In genomic region chr8:11778646-11779433, GRCm38 (mm10) we compare ENCODE assay signal across 9 mouse cellular contexts. TPM values are rescaled to one million over a fixed set of nuclear protein-coding genes. Genes with fewer than 3 reads are reported as not detected.
DNase-seq lines count a peak whose midpoint lies in the region; ATAC-seq and TF ChIP-seq lines count a peak whose summit lies in the region.
"Had no signal": no experiment of that assay in that cellular context is flagged by ENCODE, and none has a peak within 500 bp of the region (broad histone marks: within the 10 kb centered on the region; RNA-seq: fewer than 3 reads in every experiment).

No protein-coding gene starts in this region.

- H3K4me2 ChIP-seq in intestine, embryonic 14.5 days (ENCODE audit: low read length), result no peak overlapping the region
- H3K4me2 ChIP-seq in intestine, postnatal 0 days (replicated peaks; ENCODE audit: low read depth), result no peak overlapping the region
- H3K4me2 ChIP-seq in neural tube, embryonic 15.5 days, result no peak overlapping the region

- no peaks in the 10 kb centered on the region for H3K27me3 ChIP-seq in intestine, embryonic 14.5 days (replicated peaks; ENCODE audit: control insufficient read depth, insufficient read depth, low read length)
- H3K27me3 ChIP-seq in intestine, postnatal 0 days (replicated peaks; ENCODE audit: control insufficient read depth, insufficient read depth, low read length), result no peaks in the 10 kb centered on the region
- H3K27me3 ChIP-seq in neural tube, embryonic 15.5 days (replicated peaks), result no peaks in the 10 kb centered on the region
- H3K27me3 ChIP-seq: Patski had no signal

- DNase-seq in intestine, embryonic 14.5 days (ENCODE audit: low spot score), result no peak
- DNase-seq in heart, adult 9 months (ENCODE audit: low spot score in 2 of 2), result peak; percentile 52 to 66
- DNase-seq in kidney, postnatal 14 days, result peak; percentile 76
- no peak for DNase-seq in ovary, postnatal 10 days (ENCODE audit: low spot score)
- DNase-seq in retina, embryonic 14.5 days (ENCODE audit: low spot score), result no peak
- no peak for DNase-seq in c-Kit-positive CD71-positive TER-119-positive erythroid progenitor cells, embryonic 14.5 days (ENCODE audit: low spot score)

- no peak overlapping the region for H3K9ac ChIP-seq in intestine, embryonic 14.5 days (ENCODE audit: low read length)
- H3K9ac ChIP-seq in intestine, postnatal 0 days (ENCODE audit: low read depth, low read length), result no peak overlapping the region
- H3K9ac ChIP-seq in neural tube, embryonic 15.5 days (replicated peaks), result no peak overlapping the region; the same call in 1 of the 2 replicates

- peak overlapping the region; percentile 3; the same call in 1 of the 2 replicates for H3K4me3 ChIP-seq in intestine, embryonic 14.5 days (ENCODE audit: low read depth, low read length)
- H3K4me3 ChIP-seq in intestine, postnatal 0 days (ENCODE audit: low read depth, low read length), result no peak overlapping the region
- no peak overlapping the region for H3K4me3 ChIP-seq in neural tube, embryonic 15.5 days (replicated peaks)

- 76% methylated on average over 8 of the region's 8 CpGs for WGBS in intestine, embryonic 14.5 days
- WGBS in intestine, postnatal 0 days, result 73% methylated on average over 8 of the region's 8 CpGs
- 78% methylated on average over 8 of the region's 8 CpGs for WGBS in neural tube, embryonic 15.5 days

- no peaks in the 10 kb centered on the region for H3K9me3 ChIP-seq in intestine, embryonic 14.5 days (ENCODE audit: control insufficient read depth, low read length)
- H3K9me3 ChIP-seq in intestine, postnatal 0 days (ENCODE audit: control insufficient read depth), result no peaks in the 10 kb centered on the region
- no peaks in the 10 kb centered on the region for H3K9me3 ChIP-seq in neural tube, embryonic 15.5 days (replicated peaks)

- peak overlapping the region; percentile 22; the same call in 1 of the 2 replicates for H3K27ac ChIP-seq in intestine, embryonic 14.5 days (ENCODE audit: low read depth)
- no peak overlapping the region for H3K27ac ChIP-seq in intestine, postnatal 0 days (ENCODE audit: low read depth, low read length)
- peak overlapping the region; percentile 51 for H3K27ac ChIP-seq in neural tube, embryonic 15.5 days (replicated peaks)

- H3K36me3 ChIP-seq in intestine, embryonic 14.5 days (ENCODE audit: control insufficient read depth, insufficient read depth, low read length), result peaks cover 24% of the 10 kb centered on the region
- peaks cover 30% of the 10 kb centered on the region for H3K36me3 ChIP-seq in intestine, postnatal 0 days (ENCODE audit: control insufficient read depth, insufficient read depth)
- H3K36me3 ChIP-seq in neural tube, embryonic 15.5 days, result peaks cover 21% of the 10 kb centered on the region

- no peak for TF ChIP-seq CTCF in intestine, postnatal 0 days (IDR thresholded peaks at IDR 0.05; ENCODE audit: low read depth)

- no peak for ATAC-seq in intestine, embryonic 14.5 days (replicated peaks; ENCODE audit: low FRiP score, low TSS enrichment, low read depth)
- ATAC-seq in intestine, postnatal 0 days, result no peak
- no peak for ATAC-seq in neural tube, embryonic 15.5 days (ENCODE audit: low FRiP score)

- peaks cover 18% of the 10 kb centered on the region for H3K4me1 ChIP-seq in intestine, embryonic 14.5 days (replicated peaks; ENCODE audit: control insufficient read depth, insufficient read depth, low read length)
- peaks cover 15% of the 10 kb centered on the region; the same call in 1 of the 2 replicates for H3K4me1 ChIP-seq in intestine, postnatal 0 days (replicated peaks; ENCODE audit: control insufficient read depth, insufficient read depth, low read length)
- peaks cover 65% of the 10 kb centered on the region for H3K4me1 ChIP-seq in neural tube, embryonic 15.5 days

RNA-seq across cellular contexts. Expression of gene Arhgef7, which starts 51.3 kb away (rescaled TPM):
- polyA plus RNA-seq in intestine, embryonic 14.5 days (2014; fragmentation: Nextera tagmentation; extraction: Ambion mirVana), result 33.9 and 34.4 TPM in 2 replicates
- 14.5 and 14.9 TPM in 2 replicates for polyA plus RNA-seq in intestine, postnatal 0 days (2015; fragmentation: Nextera tagmentation; extraction: Ambion mirVana)
- polyA plus RNA-seq in neural tube, embryonic 15.5 days (2015; fragmentation: Nextera tagmentation; extraction: Ambion mirVana), result 54.4 and 62.3 TPM in 2 replicates

Comparison
In these comparisons a context has a peak if more than half of its experiments do, and no peak if none do; other contexts are left out.
1. DNase-seq: peak in heart, adult 9 months (2 of 2) and kidney, postnatal 14 days (single experiment); none in intestine, embryonic 14.5 days (single experiment), ovary, postnatal 10 days (single experiment), retina, embryonic 14.5 days (single experiment) and c-Kit-positive CD71-positive TER-119-positive erythroid progenitor cells, embryonic 14.5 days (single experiment).